Mouse (Mus musculus) myocyte (in vitro differentiated cells): Measurements from ENCODE around the gene Nanp. TPM values are rescaled to one million over a fixed set of nuclear protein-coding genes. Genes with fewer than 3 reads are reported as not detected.

Experiments
- H3K27me3 ChIP-seq: one replicate; pipeline ENCODE4 v1.6.1; 2011; ENCODE audit not compliant: control insufficient read depth, insufficient read depth, insufficient read length
- H3K36me3 ChIP-seq: one replicate; pipeline ENCODE4 v1.6.1; 2011; ENCODE audit not compliant: control insufficient read depth, insufficient read depth
- H3K4me2 ChIP-seq: one replicate; pipeline ENCODE4 v1.6.1; 2011; ENCODE audit warnings: low read depth, control low read depth
- H3K4me3 ChIP-seq: one replicate; pipeline ENCODE4 v1.5.1; 2011; ENCODE audit warnings: mild to moderate bottlenecking, control low read depth, moderate library complexity
- H3K79me2 ChIP-seq: one replicate; pipeline ENCODE4 v1.6.1; 2011; ENCODE audit not compliant: control insufficient read depth, insufficient read depth
- H3ac ChIP-seq: one replicate; pipeline ENCODE4 v1.6.1; 2011; ENCODE audit not compliant: control insufficient read depth, insufficient read length
- CEBPB ChIP-seq: IDR thresholded peaks from 2 replicates; pipeline ENCODE4 v1.6.1; 2011; ENCODE audit warnings: mild to moderate bottlenecking, moderate library complexity; ENCODE audit not compliant: poor library complexity, insufficient read depth, severe bottlenecking
- E2F4 ChIP-seq: IDR thresholded peaks from one replicate; pipeline ENCODE4 v1.6.1; 2011; ENCODE audit warnings: mild to moderate bottlenecking, control low read depth, moderate library complexity; ENCODE audit not compliant: insufficient read depth
- MAX ChIP-seq: IDR thresholded peaks from one replicate; pipeline ENCODE4 v1.6.1; 2011; ENCODE audit warnings: low read depth, mild to moderate bottlenecking, control low read depth
- MYOD1 ChIP-seq, 3 experiments: IDR thresholded peaks; one replicate each; pipeline ENCODE4 v1.6.1; 2011; ENCODE audit warnings: control low read depth in 2 of 3, low read depth in 2 of 3, mild to moderate bottlenecking in 2 of 3, moderate library complexity in 1 of 3; ENCODE audit not compliant: insufficient read length in 2 of 3, control insufficient read depth in 1 of 3
- MYOG ChIP-seq, 3 experiments: IDR thresholded peaks; one replicate each; pipeline ENCODE4 v1.6.1; 2011; ENCODE audit warnings: control low read depth in 2 of 3, low read depth in 2 of 3, mild to moderate bottlenecking in 2 of 3; ENCODE audit not compliant: insufficient read length in 2 of 3, control insufficient read depth in 1 of 3, insufficient read depth in 1 of 3
- POLR2A ChIP-seq: IDR thresholded peaks from one replicate; pipeline ENCODE4 v1.6.1; 2011; ENCODE audit warnings: low read depth, mild to moderate bottlenecking, control low read depth, moderate library complexity; ENCODE audit not compliant: insufficient read length
- POLR2AphosphoS2 ChIP-seq: IDR thresholded peaks from one replicate; pipeline ENCODE4 v1.6.1; 2011; ENCODE audit warnings: low read depth, control low read depth; ENCODE audit not compliant: insufficient read length
- REST ChIP-seq: IDR thresholded peaks from one replicate; pipeline ENCODE4 v1.6.1; 2011; ENCODE audit warnings: mild to moderate bottlenecking, control low read depth, moderate library complexity; ENCODE audit not compliant: insufficient read depth, insufficient read length
- SRF ChIP-seq: IDR thresholded peaks from one replicate; pipeline ENCODE4 v1.6.1; 2011; ENCODE audit warnings: low read depth; ENCODE audit not compliant: control insufficient read depth, insufficient read length
- TCF12 ChIP-seq: IDR thresholded peaks from one replicate; pipeline ENCODE4 v1.6.1; 2011; ENCODE audit warnings: mild to moderate bottlenecking, control low read depth; ENCODE audit not compliant: poor library complexity, insufficient read depth, severe bottlenecking
- TCF3 ChIP-seq: IDR thresholded peaks from one replicate; pipeline ENCODE4 v1.6.1; 2011; ENCODE audit warnings: low read depth, control low read depth; ENCODE audit not compliant: insufficient read length
- USF1 ChIP-seq: IDR thresholded peaks from one replicate; pipeline ENCODE4 v1.6.1; 2011; ENCODE audit warnings: low read depth, mild to moderate bottlenecking, control low read depth, moderate library complexity
- polyA plus RNA-seq: library from polyadenylated mRNA; unstranded; fragments of >200 nt; fragmentation: generic; extraction: Trizol; gene quantifications from one replicate; pipeline ENCODE4 v1.2.1, GENCODE M21; 2012; ENCODE audit warnings: missing spikeins

Gene Nanp
- polyA plus RNA-seq, 1 experiment = 3.8 TPM

DNA sequence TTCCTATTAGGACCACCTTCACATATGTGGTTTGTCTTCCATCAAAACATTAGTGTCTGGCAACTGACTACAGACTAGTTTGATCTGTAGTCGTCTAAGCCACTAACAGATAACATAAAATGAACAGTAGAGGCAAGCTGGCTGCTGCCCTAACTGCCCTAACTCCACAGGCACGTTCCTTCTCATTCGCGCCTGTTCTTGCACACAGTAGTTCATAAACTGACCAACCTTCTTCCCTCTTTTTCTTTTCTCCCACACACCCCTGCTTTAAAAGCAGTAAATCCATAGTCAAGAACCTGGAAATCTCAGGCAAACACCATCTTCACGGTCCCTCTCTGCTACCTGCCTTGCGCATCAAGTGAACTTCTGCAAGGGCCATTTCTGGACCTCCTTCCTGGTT is 31.2 kb downstream of the Nanp start:
- no peak for TF ChIP-seq USF1
- no peak for TF ChIP-seq MYOD1 (IDR thresholded peaks at IDR 0.05; ENCODE audit: control insufficient read depth in 1 of 3, insufficient read length in 2 of 3, low read depth in 2 of 3)
- TF ChIP-seq MAX = no peak
- TF ChIP-seq MYOG (IDR thresholded peaks at IDR 0.05; ENCODE audit: control insufficient read depth in 1 of 3, insufficient read depth in 1 of 3, insufficient read length in 2 of 3, low read depth in 2 of 3) = no peak
- TF ChIP-seq CEBPB = no peak
- no peak for TF ChIP-seq POLR2A
- Histone ChIP-seq H3K4me3 (peak overlapping the region; percentile 43), H3K79me2 (peaks cover 9% of the 10 kb centered on the region)

DNA sequence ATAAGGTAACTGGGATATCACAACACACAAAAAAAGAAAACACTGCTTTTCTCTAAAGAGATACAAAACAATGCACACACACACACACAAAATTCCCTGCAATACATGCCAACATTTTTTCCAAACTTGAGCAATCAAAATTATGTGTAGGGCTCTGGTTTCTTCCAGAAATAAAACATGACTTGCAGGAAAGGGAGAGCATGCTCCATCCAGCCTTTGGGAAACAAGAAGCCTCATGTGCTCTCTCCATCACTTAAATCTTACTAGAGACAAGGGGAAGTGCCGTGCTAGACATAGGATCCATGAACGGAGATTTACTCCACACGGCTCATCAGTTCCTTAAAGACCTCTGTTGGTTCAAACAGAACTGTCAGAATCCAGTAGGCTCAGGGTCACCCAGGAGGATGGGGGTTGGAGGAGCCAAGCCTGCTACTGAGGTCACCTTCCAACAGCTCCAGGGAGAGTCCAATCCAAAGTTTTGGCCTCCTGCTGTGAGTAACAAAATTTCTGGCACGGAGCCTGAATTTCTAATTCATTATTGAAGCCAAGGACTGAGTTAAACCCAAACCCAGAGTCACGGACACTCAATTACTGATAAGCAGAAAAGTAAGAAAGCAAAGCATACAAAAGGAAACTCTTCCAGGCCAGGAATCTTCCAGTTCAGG is 32.8 kb downstream of the Nanp start:
- peaks cover 9% of the 10 kb centered on the region for H3K79me2 ChIP-seq
- no peaks in the 10 kb centered on the region for H3K36me3 ChIP-seq
- H3K4me3 ChIP-seq = no peak overlapping the region
- no peak overlapping the region for H3K4me2 ChIP-seq
- H3ac ChIP-seq = no peak overlapping the region
- TF ChIP-seq POLR2AphosphoS2 (no peak), TCF3 (no peak), MAX (no peak), REST (no peak), TCF12 (no peak), CEBPB (no peak), MYOD1 (IDR thresholded peaks at IDR 0.05; ENCODE audit: control insufficient read depth in 1 of 3, insufficient read length in 2 of 3, low read depth in 2 of 3) (no peak), USF1 (no peak), SRF (no peak), E2F4 (no peak), MYOG (IDR thresholded peaks at IDR 0.05; ENCODE audit: control insufficient read depth in 1 of 3, insufficient read depth in 1 of 3, insufficient read length in 2 of 3, low read depth in 2 of 3) (no peak), POLR2A (no peak)
- no peaks in the 10 kb centered on the region for H3K27me3 ChIP-seq

More for the DNA sequence above, 31.2 kb downstream of the Nanp start:
- peak overlapping the region; percentile 89 for H3K4me2 ChIP-seq
- no peaks in the 10 kb centered on the region for H3K36me3 ChIP-seq
- no peaks in the 10 kb centered on the region for H3K27me3 ChIP-seq
- peak overlapping the region; percentile 27 for H3ac ChIP-seq

DNA sequence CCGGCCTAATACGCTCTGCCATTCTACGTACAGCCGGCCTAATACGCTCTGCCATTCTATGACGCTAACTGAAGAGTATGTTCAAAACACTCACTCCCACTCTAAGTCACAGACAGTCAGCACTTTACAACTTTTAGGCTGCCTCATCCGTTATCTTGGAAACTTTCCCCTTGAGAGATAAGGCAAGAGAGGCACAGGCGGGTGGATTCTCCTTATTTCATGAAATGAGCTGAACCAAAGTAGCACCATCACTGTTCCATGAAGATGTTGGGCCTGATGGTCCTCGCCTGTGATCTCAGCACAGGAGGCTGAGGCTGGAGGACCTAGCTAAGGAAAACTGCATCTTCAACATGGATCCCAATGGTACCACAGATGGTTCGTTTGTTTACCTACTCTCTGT is 34.8 kb downstream of the Nanp start:
- TF ChIP-seq TCF12 (no peak), TCF3 (no peak), MYOG (IDR thresholded peaks at IDR 0.05; ENCODE audit: control insufficient read depth in 1 of 3, insufficient read depth in 1 of 3, insufficient read length in 2 of 3, low read depth in 2 of 3) (no peak), E2F4 (no peak), MAX (no peak), SRF (no peak), USF1 (no peak), REST (no peak), POLR2A (no peak), CEBPB (no peak), MYOD1 (IDR thresholded peaks at IDR 0.05; ENCODE audit: control insufficient read depth in 1 of 3, insufficient read length in 2 of 3, low read depth in 2 of 3) (no peak), POLR2AphosphoS2 (no peak)
- H3ac ChIP-seq = no peak overlapping the region
- H3K4me3 ChIP-seq = no peak overlapping the region
- H3K79me2 ChIP-seq = peaks cover 9% of the 10 kb centered on the region
- no peaks in the 10 kb centered on the region for H3K36me3 ChIP-seq
- no peak overlapping the region for H3K4me2 ChIP-seq
- H3K27me3 ChIP-seq = no peaks in the 10 kb centered on the region

DNA sequence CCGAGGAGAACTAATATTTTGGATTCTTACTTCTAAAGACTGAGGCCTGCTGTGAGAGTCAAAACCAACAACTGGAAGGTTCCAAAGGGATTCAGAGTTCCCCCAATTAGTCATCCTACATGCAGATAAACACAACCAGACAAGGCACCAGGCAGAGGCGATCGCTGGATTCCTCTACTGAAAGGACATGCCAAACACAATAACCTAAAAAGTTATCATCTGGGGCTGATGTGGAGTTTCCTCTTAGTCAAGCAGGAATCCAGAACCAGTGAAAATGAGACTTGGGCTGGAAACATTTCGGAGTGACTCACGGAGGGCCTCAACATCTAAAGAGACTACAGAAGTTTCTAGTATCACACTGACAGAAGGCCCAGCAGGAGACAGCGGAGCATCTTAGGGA is 35.4 kb downstream of the Nanp start:
- Histone ChIP-seq H3K79me2 (peaks cover 9% of the 10 kb centered on the region), H3K4me2 (peak overlapping the region; percentile 8), H3ac (no peak overlapping the region), H3K27me3 (no peaks in the 10 kb centered on the region), H3K4me3 (no peak overlapping the region), H3K36me3 (no peaks in the 10 kb centered on the region)
- TF ChIP-seq MYOD1 (IDR thresholded peaks at IDR 0.05; ENCODE audit: control insufficient read depth in 1 of 3, insufficient read length in 2 of 3, low read depth in 2 of 3) (no peak), CEBPB (no peak)

DNA sequence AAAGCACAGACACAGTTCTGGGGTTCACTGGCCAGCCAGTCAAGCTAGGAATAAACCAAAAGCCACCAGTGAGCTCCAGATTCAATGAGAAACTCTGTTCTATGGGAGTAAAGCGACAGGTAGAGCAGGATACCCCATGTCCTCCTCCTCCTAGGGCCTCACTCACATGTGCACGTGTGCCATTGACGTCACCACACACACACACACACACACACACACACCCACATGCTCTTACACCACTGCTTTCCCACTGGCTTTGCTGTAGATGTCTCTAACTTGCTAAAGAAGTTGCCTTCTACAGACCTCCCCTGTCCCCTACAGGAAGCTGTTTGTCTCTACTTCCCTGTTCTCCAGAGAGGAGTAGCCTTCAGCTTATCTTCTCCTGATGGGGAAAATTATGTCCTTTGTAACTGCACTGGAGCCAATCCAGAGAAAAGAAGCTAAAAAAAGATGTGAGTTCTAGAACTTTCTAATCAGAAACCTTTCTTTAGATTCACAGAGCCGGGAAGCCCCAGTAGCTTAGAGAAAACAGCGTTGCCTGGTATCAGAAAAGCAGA is 37.5 kb downstream of the Nanp start:
- H3K4me3 ChIP-seq = no peak overlapping the region
- H3K79me2 ChIP-seq = peaks cover 9% of the 10 kb centered on the region
- H3ac ChIP-seq = no peak overlapping the region
- H3K27me3 ChIP-seq = no peaks in the 10 kb centered on the region
- H3K4me2 ChIP-seq = no peak overlapping the region
- H3K36me3 ChIP-seq = no peaks in the 10 kb centered on the region
- TF ChIP-seq E2F4 (no peak), POLR2AphosphoS2 (no peak), USF1 (no peak), REST (no peak), SRF (no peak), TCF12 (no peak), CEBPB (no peak), MYOG (IDR thresholded peaks at IDR 0.05; ENCODE audit: control insufficient read depth in 1 of 3, insufficient read depth in 1 of 3, insufficient read length in 2 of 3, low read depth in 2 of 3) (no peak), TCF3 (no peak), MAX (no peak), MYOD1 (IDR thresholded peaks at IDR 0.05; ENCODE audit: control insufficient read depth in 1 of 3, insufficient read length in 2 of 3, low read depth in 2 of 3) (no peak), POLR2A (no peak)
